Mouse (Mus musculus): ENCODE results near the gene Trappc12. TPM values are rescaled to one million over a fixed set of nuclear protein-coding genes. Genes with fewer than 3 reads are reported as not detected.
"Not testable (repeated sequence)": the region's sequence is repeated elsewhere in the genome, so short reads cannot be mapped to it uniquely, and the experiment has no call there.

The Trappc12 gene
- polyA plus RNA-seq, 1 experiment from 2014 or later, result 42.5 TPM

GRCm38 (mm10) chr12:28775627-28776026 lies 25.4 kb upstream of the Trappc12 start:
- no peaks in the 10 kb centered on the region for H3K9me3 ChIP-seq (replicated peaks)
- H3K4me1 ChIP-seq, result no peaks in the 10 kb centered on the region
- no peak for ATAC-seq (replicated peaks; ENCODE audit: low FRiP score)
- no peak overlapping the region for H3K4me2 ChIP-seq
- no peak overlapping the region for H3K27ac ChIP-seq
- no peak overlapping the region for H3K4me3 ChIP-seq (replicated peaks)
- no peaks in the 10 kb centered on the region for H3K27me3 ChIP-seq
- WGBS, result 88% methylated on average over 6 of the region's 6 CpGs
- H3K36me3 ChIP-seq, result no peaks in the 10 kb centered on the region
- no peak overlapping the region for H3K9ac ChIP-seq

GRCm38 (mm10) chr12:28775120-28775519 lies 24.8 kb upstream of the Trappc12 start:
- H3K9ac ChIP-seq, result no peak overlapping the region
- H3K36me3 ChIP-seq, result no peaks in the 10 kb centered on the region
- ATAC-seq (replicated peaks; ENCODE audit: low FRiP score), result no peak
- 31% methylated on average over 8 of the region's 8 CpGs for WGBS
- H3K27me3 ChIP-seq, result no peaks in the 10 kb centered on the region
- no peak overlapping the region for H3K27ac ChIP-seq
- H3K4me2 ChIP-seq, result no peak overlapping the region
- no peaks in the 10 kb centered on the region for H3K4me1 ChIP-seq
- H3K4me3 ChIP-seq (replicated peaks), result no peak overlapping the region
- H3K9me3 ChIP-seq (replicated peaks), result no peaks in the 10 kb centered on the region

- Histone ChIP-seq H3K4me3 (replicated peaks) (no peak overlapping the region), H3K27me3 (no peaks in the 10 kb centered on the region), H3K27ac (no peak overlapping the region), H3K4me1 (no peaks in the 10 kb centered on the region), H3K4me2 (no peak overlapping the region), H3K36me3 (no peaks in the 10 kb centered on the region), H3K9me3 (replicated peaks) (no peaks in the 10 kb centered on the region), H3K9ac (no peak overlapping the region)
- no peak for ATAC-seq (replicated peaks; ENCODE audit: low FRiP score)
- 86% methylated on average over 3 of the region's 3 CpGs for WGBS
These were observed 23.5 kb upstream of the Trappc12 start for GRCm38 (mm10) chr12:28773815-28774214.

- Histone ChIP-seq H3K4me3 (replicated peaks) (no peak overlapping the region), H3K9ac (no peak overlapping the region), H3K9me3 (replicated peaks) (no peaks in the 10 kb centered on the region), H3K4me2 (no peak overlapping the region), H3K36me3 (peaks cover 13% of the 10 kb centered on the region), H3K27me3 (no peaks in the 10 kb centered on the region), H3K27ac (no peak overlapping the region), H3K4me1 (no peaks in the 10 kb centered on the region)
- ATAC-seq (replicated peaks; ENCODE audit: low FRiP score), result no peak
- 93% methylated on average over 7 of the region's 7 CpGs for WGBS
These were observed 19.7 kb upstream of the Trappc12 start for GRCm38 (mm10) chr12:28769953-28770352.

GRCm38 (mm10) chr12:28756019-28756418 lies 5.7 kb upstream of the Trappc12 start:
- ATAC-seq (replicated peaks; ENCODE audit: low FRiP score), result no peak
- WGBS, result 58% methylated on average over 4 of the region's 4 CpGs
- H3K36me3 ChIP-seq, result no peaks in the 10 kb centered on the region
- peaks cover 18% of the 10 kb centered on the region for H3K4me1 ChIP-seq
- H3K9me3 ChIP-seq (replicated peaks), result no peaks in the 10 kb centered on the region
- no peak overlapping the region for H3K9ac ChIP-seq
- H3K27me3 ChIP-seq, result no peaks in the 10 kb centered on the region
- no peak overlapping the region for H3K4me3 ChIP-seq (replicated peaks)
- no peak overlapping the region for H3K4me2 ChIP-seq
- H3K27ac ChIP-seq, result peak overlapping the region; percentile 46; the same call in 1 of the 2 replicates

- H3K9ac ChIP-seq, result peak within 1 kb of the TSS; percentile 60
- peaks cover 35% of the 10 kb centered on the region for H3K4me1 ChIP-seq
- ATAC-seq (replicated peaks; ENCODE audit: low FRiP score), result peak; percentile 75
- H3K36me3 ChIP-seq, result peaks cover 6% of the 10 kb centered on the region
- peak within 1 kb of the TSS; percentile 87 for H3K4me2 ChIP-seq
- peak within 1 kb of the TSS; percentile 79 for H3K4me3 ChIP-seq (replicated peaks)
- WGBS, result 4% methylated on average over 36 of the region's 36 CpGs
- H3K27me3 ChIP-seq, result no peaks in the 10 kb centered on the region
- peak within 1 kb of the TSS; percentile 59; the same call in 1 of the 2 replicates for H3K27ac ChIP-seq
- H3K9me3 ChIP-seq (replicated peaks), result no peaks in the 10 kb centered on the region
These were observed 1.4 kb upstream of the Trappc12 start, which contains the start of gene Eipr1 for GRCm38 (mm10) chr12:28751508-28752263. TSS of gene Eipr1 (plus strand) at chr12:28751803.

GRCm38 (mm10) chr12:28750876-28751275 lies 604 bp upstream of the Trappc12 start:
- Histone ChIP-seq H3K27me3 (no peaks in the 10 kb centered on the region), H3K4me1 (peaks cover 35% of the 10 kb centered on the region), H3K4me2 (peak overlapping the region; percentile 87), H3K9me3 (replicated peaks) (no peaks in the 10 kb centered on the region), H3K9ac (no peak overlapping the region), H3K36me3 (peaks cover 14% of the 10 kb centered on the region), H3K27ac (peak overlapping the region; percentile 48; the same call in 1 of the 2 replicates), H3K4me3 (replicated peaks) (peak overlapping the region; percentile 70)
- WGBS, result 95% methylated on average over 5 of the region's 5 CpGs
- ATAC-seq (replicated peaks; ENCODE audit: low FRiP score), result no peak

- Histone ChIP-seq H3K36me3 (peaks cover 57% of the 10 kb centered on the region), H3K27me3 (no peaks in the 10 kb centered on the region), H3K4me3 (replicated peaks) (no peak overlapping the region), H3K4me2 (no peak overlapping the region), H3K9me3 (replicated peaks) (no peaks in the 10 kb centered on the region), H3K9ac (no peak overlapping the region), H3K4me1 (no peaks in the 10 kb centered on the region), H3K27ac (no peak overlapping the region)
- ATAC-seq (replicated peaks; ENCODE audit: low FRiP score), result no peak
- WGBS, result 83% methylated on average over 3 of the region's 3 CpGs
These were observed 6.9 kb downstream of the Trappc12 start for GRCm38 (mm10) chr12:28743328-28743727.

GRCm38 (mm10) chr12:28735293-28735692 lies 15.0 kb downstream of the Trappc12 start:
- Histone ChIP-seq H3K9me3 (replicated peaks) (no peaks in the 10 kb centered on the region), H3K4me3 (replicated peaks) (no peak overlapping the region), H3K4me1 (no peaks in the 10 kb centered on the region), H3K36me3 (peaks cover 65% of the 10 kb centered on the region), H3K4me2 (no peak overlapping the region), H3K9ac (no peak overlapping the region), H3K27me3 (no peaks in the 10 kb centered on the region), H3K27ac (no peak overlapping the region)
- ATAC-seq (replicated peaks; ENCODE audit: low FRiP score), result no peak
- 92% methylated on average over 3 of the region's 3 CpGs for WGBS

GRCm38 (mm10) chr12:28734271-28734670 lies 16.0 kb downstream of the Trappc12 start:
- no peaks in the 10 kb centered on the region for H3K9me3 ChIP-seq (replicated peaks)
- H3K4me1 ChIP-seq, result no peaks in the 10 kb centered on the region
- no peak overlapping the region for H3K27ac ChIP-seq
- H3K27me3 ChIP-seq, result no peaks in the 10 kb centered on the region
- 100% methylated on average over 1 of the region's 1 CpGs for WGBS
- H3K36me3 ChIP-seq, result peaks cover 65% of the 10 kb centered on the region
- H3K4me3 ChIP-seq (replicated peaks), result no peak overlapping the region
- H3K9ac ChIP-seq, result no peak overlapping the region
- no peak for ATAC-seq (replicated peaks; ENCODE audit: low FRiP score)
- no peak overlapping the region for H3K4me2 ChIP-seq

GRCm38 (mm10) chr12:28733520-28734245 lies 16.6 kb downstream of the Trappc12 start:
- H3K36me3 ChIP-seq, result peaks cover 70% of the 10 kb centered on the region
- H3K9me3 ChIP-seq (replicated peaks); H3K4me3 ChIP-seq (replicated peaks); H3K27me3 ChIP-seq; H3K4me1 ChIP-seq; H3K4me2 ChIP-seq; H3K27ac ChIP-seq; ATAC-seq (replicated peaks; ENCODE audit: low FRiP score); H3K9ac ChIP-seq: not testable (repeated sequence)
- WGBS, result 94% methylated on average over 6 of the region's 6 CpGs

- no peaks in the 10 kb centered on the region for H3K9me3 ChIP-seq (replicated peaks)
- peaks cover 69% of the 10 kb centered on the region for H3K36me3 ChIP-seq
- H3K4me2 ChIP-seq, result no peak overlapping the region
- 93% methylated on average over 8 of the region's 8 CpGs for WGBS
- H3K9ac ChIP-seq, result no peak overlapping the region
- no peaks in the 10 kb centered on the region for H3K27me3 ChIP-seq
- no peaks in the 10 kb centered on the region for H3K4me1 ChIP-seq
- H3K4me3 ChIP-seq (replicated peaks), result no peak overlapping the region
- no peak overlapping the region for H3K27ac ChIP-seq
- ATAC-seq (replicated peaks; ENCODE audit: low FRiP score), result no peak
These were observed 17.6 kb downstream of the Trappc12 start for GRCm38 (mm10) chr12:28732631-28733030.
